Mouse (Mus musculus) right cerebral cortex, postnatal 4 days (tissue): Measurements from ENCODE around the gene H2-Ab1.
"Not testable (repeated sequence)": the region's sequence is repeated elsewhere in the genome, so short reads cannot be mapped to it uniquely, and the experiment has no call there.

Experiments used
- DNase-seq: peaks from one replicate; pipeline ENCODE4 v3.0.0-alpha.2; 2022

Gene H2-Ab1

GRCm38 (mm10) chr17:34257594-34258375 is at the start of gene H2-Ab1:
H2-Ab1 (plus strand) TSS chr17:34257689.
- DNase-seq: peak; percentile 83

- no peak for DNase-seq
Measured at GRCm38 (mm10) chr17:34207866-34208265, 49.6 kb upstream of the H2-Ab1 start.

GRCm38 (mm10) chr17:34208421-34208820 is 49.1 kb upstream of the H2-Ab1 start:
- DNase-seq: no peak

GRCm38 (mm10) chr17:34209680-34210079 is 47.8 kb upstream of the H2-Ab1 start:
- no peak for DNase-seq

- no peak for DNase-seq
Measured at GRCm38 (mm10) chr17:34210599-34210998, 46.9 kb upstream of the H2-Ab1 start.

- DNase-seq: no peak
Measured at GRCm38 (mm10) chr17:34211746-34212365, 45.6 kb upstream of the H2-Ab1 start.

GRCm38 (mm10) chr17:34213936-34214335 is 43.6 kb upstream of the H2-Ab1 start:
- no peak for DNase-seq

- DNase-seq: no peak
Measured at GRCm38 (mm10) chr17:34215176-34215575, 42.3 kb upstream of the H2-Ab1 start.

GRCm38 (mm10) chr17:34217216-34217928 is 40.1 kb upstream of the H2-Ab1 start:
- DNase-seq: no peak

GRCm38 (mm10) chr17:34217986-34218385 is 39.5 kb upstream of the H2-Ab1 start:
- no peak for DNase-seq

- DNase-seq: no peak
Measured at GRCm38 (mm10) chr17:34218675-34219074, 38.8 kb upstream of the H2-Ab1 start.

GRCm38 (mm10) chr17:34219096-34219495 is 38.4 kb upstream of the H2-Ab1 start:
- peak; percentile 65 for DNase-seq

GRCm38 (mm10) chr17:34219801-34220200 is 37.7 kb upstream of the H2-Ab1 start:
- DNase-seq: not testable (repeated sequence)

- not testable (repeated sequence) for DNase-seq
Measured at GRCm38 (mm10) chr17:34220401-34220800, 37.1 kb upstream of the H2-Ab1 start.

- DNase-seq: no peak
Measured at GRCm38 (mm10) chr17:34224816-34225215, 32.7 kb upstream of the H2-Ab1 start.

GRCm38 (mm10) chr17:34225426-34225825 is 32.1 kb upstream of the H2-Ab1 start:
- no peak for DNase-seq

- not testable (repeated sequence) for DNase-seq
Measured at GRCm38 (mm10) chr17:34225911-34226310, 31.6 kb upstream of the H2-Ab1 start.

- DNase-seq: not testable (repeated sequence)
Measured at GRCm38 (mm10) chr17:34230971-34231370, 26.5 kb upstream of the H2-Ab1 start.

- not testable (repeated sequence) for DNase-seq
Measured at GRCm38 (mm10) chr17:34232021-34232420, 25.5 kb upstream of the H2-Ab1 start.

GRCm38 (mm10) chr17:34234926-34235325 is 22.6 kb upstream of the H2-Ab1 start:
- peak; percentile 54 for DNase-seq

GRCm38 (mm10) chr17:34236691-34237090 is 20.8 kb upstream of the H2-Ab1 start:
- DNase-seq: no peak

- no peak for DNase-seq
Measured at GRCm38 (mm10) chr17:34237741-34238140, 19.7 kb upstream of the H2-Ab1 start.

- no peak for DNase-seq
Measured at GRCm38 (mm10) chr17:34238706-34239105, 18.8 kb upstream of the H2-Ab1 start, which contains the start of gene H2-Ob. H2-Ob (plus strand) TSS chr17:34238903.
